Mouse (Mus musculus) small intestine, adult 2 months (tissue): Measurements from ENCODE around the gene Ccr7. TPM values are rescaled to one million over a fixed set of nuclear protein-coding genes. Genes with fewer than 3 reads are reported as not detected.

Experiments
- H3K27ac ChIP-seq: fragments of 200-500 bp; 2 replicates; pipeline ENCODE4 v1.5.1; 2012; ENCODE audit warnings: low read depth, low read length, control low read depth, inconsistent platforms; ENCODE audit not compliant: insufficient read depth
- H3K27me3 ChIP-seq: fragments of 200-500 bp; 2 replicates; pipeline ENCODE4 v1.6.1; 2012; ENCODE audit warnings: mild to moderate bottlenecking, moderate library complexity, low read length, inconsistent platforms; ENCODE audit not compliant: control insufficient read depth, insufficient read depth
- H3K36me3 ChIP-seq: fragments of 200-500 bp; 2 replicates; pipeline ENCODE4 v1.6.1; 2012; ENCODE audit warnings: mild to moderate bottlenecking, low read length, control low read depth, inconsistent platforms; ENCODE audit not compliant: control insufficient read depth, insufficient read depth
- H3K4me1 ChIP-seq: fragments of 200-500 bp; 2 replicates; pipeline ENCODE4 v1.6.1; 2012; ENCODE audit warnings: low read length, inconsistent platforms, mixed read lengths; ENCODE audit not compliant: control insufficient read depth, insufficient read depth, insufficient read length
- H3K4me3 ChIP-seq: fragments of 200-500 bp; 2 replicates; pipeline ENCODE4 v1.5.1; 2012; ENCODE audit warnings: low read depth, mild to moderate bottlenecking, control low read depth, inconsistent platforms, low read length, moderate library complexity
- CTCF ChIP-seq: fragments of 200-500 bp; IDR thresholded peaks from 2 replicates; pipeline ENCODE4 v1.5.1; 2012; ENCODE audit warnings: low read depth, mild to moderate bottlenecking, control low read depth, inconsistent platforms, low read length, moderate library complexity, mixed read lengths; ENCODE audit not compliant: insufficient replicate concordance, insufficient read length; ENCODE audit errors: extremely low read depth
- POLR2A ChIP-seq: fragments of 200-500 bp; IDR thresholded peaks from 2 replicates; pipeline ENCODE4 v1.6.1; 2012; ENCODE audit warnings: low read depth, mild to moderate bottlenecking, control low read depth, inconsistent platforms, low read length, moderate library complexity
- WGBS: fragments of 180-500 bp; shearing (Covaris S2); methylation state at CpG from one replicate; pipeline ENCODE4 v1.1.7; 2018; 5-methylcytosine and 5-hydroxymethylcytosine counted together
- polyA plus RNA-seq: library from polyadenylated mRNA; depleted of rRNA; stranded (reverse); fragments of >200 nt; gene quantifications from 2 replicates; pipeline ENCODE4 v1.2.3, GENCODE M21; 2012; rRNA removed

Ccr7 gene
- polyA plus RNA-seq, 1 experiment: 4.1 TPM

GRCm38 (mm10) chr11:99096996-99097774, 57.7 kb downstream of the Ccr7 start:
- H3K4me1 ChIP-seq: peaks cover 14% of the 10 kb centered on the region
- H3K27ac ChIP-seq: no peak overlapping the region
- TF ChIP-seq CTCF (no peak), POLR2A (no peak)
- WGBS: 85% methylated on average over 8 of the region's 8 CpGs
- H3K36me3 ChIP-seq: no peaks in the 10 kb centered on the region
- H3K27me3 ChIP-seq: no peaks in the 10 kb centered on the region
- no peak overlapping the region for H3K4me3 ChIP-seq

GRCm38 (mm10) chr11:99096417-99096816, 58.5 kb downstream of the Ccr7 start:
- Histone ChIP-seq H3K27me3 (no peaks in the 10 kb centered on the region), H3K4me3 (no peak overlapping the region), H3K36me3 (no peaks in the 10 kb centered on the region), H3K27ac (peak overlapping the region; percentile 46), H3K4me1 (peaks cover 17% of the 10 kb centered on the region)
- TF ChIP-seq POLR2A (no peak), CTCF (no peak)
- WGBS: 30% methylated on average over 4 of the region's 4 CpGs

GRCm38 (mm10) chr11:99095759-99096158, 59.1 kb downstream of the Ccr7 start:
- H3K4me3 ChIP-seq: no peak overlapping the region
- TF ChIP-seq POLR2A: no peak
- no peak for TF ChIP-seq CTCF
- H3K27me3 ChIP-seq: no peaks in the 10 kb centered on the region
- H3K4me1 ChIP-seq: peaks cover 17% of the 10 kb centered on the region
- H3K27ac ChIP-seq: peak overlapping the region; percentile 84
- no peaks in the 10 kb centered on the region for H3K36me3 ChIP-seq
- WGBS: 83% methylated on average over 4 of the region's 4 CpGs

- TF ChIP-seq CTCF (no peak), POLR2A (no peak)
- 45% methylated on average over 2 of the region's 2 CpGs for WGBS
- H3K27ac ChIP-seq: peak overlapping the region; percentile 54
Observed at GRCm38 (mm10) chr11:99094911-99095676, 59.8 kb downstream of the Ccr7 start.

More at GRCm38 (mm10) chr11:99094911-99095676, 59.8 kb downstream of the Ccr7 start:
- no peaks in the 10 kb centered on the region for H3K27me3 ChIP-seq
- H3K4me3 ChIP-seq: no peak overlapping the region
- peaks cover 17% of the 10 kb centered on the region for H3K4me1 ChIP-seq
- H3K36me3 ChIP-seq: no peaks in the 10 kb centered on the region

Other genes with a start within 250 kb of the Ccr7 start
- gene Cdc6, start 247.3 kb downstream of the Ccr7 start, polyA plus RNA-seq: 0.37 and 0.65 TPM in 2 replicates
- 25.3 and 56.3 TPM in 2 replicates for gene Rara, start 227.3 kb downstream of the Ccr7 start, polyA plus RNA-seq
- gene Gjd3, start 172.1 kb downstream of the Ccr7 start, polyA plus RNA-seq: 3.6 and 5.8 TPM in 2 replicates
- 1.7 and 5.8 TPM in 2 replicates for gene Top2a, start 130.9 kb downstream of the Ccr7 start, polyA plus RNA-seq
- gene Igfbp4, start 113.8 kb downstream of the Ccr7 start, polyA plus RNA-seq: 71.6 and 78.1 TPM in 2 replicates
- 4.8 and 47.8 TPM in 2 replicates for gene Tns4, start 65.8 kb downstream of the Ccr7 start, polyA plus RNA-seq
- gene Smarce1, start 75.9 kb upstream of the Ccr7 start, polyA plus RNA-seq: 4.0 and 6.9 TPM in 2 replicates
- gene Krt222, start 89.0 kb upstream of the Ccr7 start, polyA plus RNA-seq: 0.13 and 0.20 TPM in 2 replicates
- gene Krt24, start 130.2 kb upstream of the Ccr7 start, polyA plus RNA-seq: not detected in 2 replicates
- gene Krt25, start 167.9 kb upstream of the Ccr7 start, polyA plus RNA-seq: not detected in 2 replicates
- gene Krt26, start 182.9 kb upstream of the Ccr7 start, polyA plus RNA-seq: not detected in 2 replicates
- gene Krt27, start 196.0 kb upstream of the Ccr7 start, polyA plus RNA-seq: not detected in 2 replicates
- not detected in 2 replicates for gene Krt28, start 219.8 kb upstream of the Ccr7 start, polyA plus RNA-seq
- gene Krt10, start 234.3 kb upstream of the Ccr7 start, polyA plus RNA-seq: 0.15 and 0.18 TPM in 2 replicates